Mouse (Mus musculus) kidney, adult 2 months (tissue): ENCODE results near the gene N4bp2.

ENCODE experiments used
- CTCF ChIP-seq: fragments of 200-500 bp; conservative IDR thresholded peaks from 2 replicates; pipeline ENCODE4 v1.5.1; 2011; ENCODE audit warnings: low read depth, mild to moderate bottlenecking, control low read depth, low read length, moderate library complexity, mixed read lengths; ENCODE audit not compliant: insufficient read depth, insufficient read length
- POLR2A ChIP-seq: fragments of 200-500 bp; IDR thresholded peaks from one replicate; pipeline ENCODE4 v1.6.1; 2011; ENCODE audit warnings: low read depth, low read length, control low read depth

GRCm38 (mm10) chr5:65857935-65858334 is 94.6 kb downstream of the N4bp2 start:
- TF ChIP-seq CTCF: no peak
- TF ChIP-seq POLR2A: no peak
